Mouse (Mus musculus): ENCODE measurements at regions not wholly inside any gene's neighbourhood (a gene's known extent, or its start where the extent isn't known, plus 50 kb on each side); places are given as distances from the start of the nearest gene placed in this dataset.

GRCm38 (mm10) chrX:11655466-11655865 lies 327.8 kb downstream of the H2al1j start:
- DNase-seq (ENCODE audit: low spot score), result no peak

- DNase-seq (ENCODE audit: low spot score), result no peak
Measured at GRCm38 (mm10) chrX:11657606-11658254, 330.1 kb downstream of the H2al1j start.

GRCm38 (mm10) chrX:11663187-11663829 lies 335.7 kb downstream of the H2al1j start:
- no peak for DNase-seq (ENCODE audit: low spot score)

- peak; percentile 47 for DNase-seq (ENCODE audit: low spot score)
Measured at GRCm38 (mm10) chrX:11664330-11665061, 336.9 kb downstream of the H2al1j start.

- no peak for DNase-seq (ENCODE audit: low spot score)
Measured at GRCm38 (mm10) chrX:11665077-11665974, 337.7 kb downstream of the H2al1j start.

- DNase-seq (ENCODE audit: low spot score), result no peak
Measured at GRCm38 (mm10) chrX:11666517-11666916, 338.9 kb downstream of the H2al1j start.

GRCm38 (mm10) chrX:11671805-11672204 lies 344.2 kb downstream of the H2al1j start:
- DNase-seq (ENCODE audit: low spot score), result no peak

- DNase-seq (ENCODE audit: low spot score), result no peak
Measured at GRCm38 (mm10) chrX:11678086-11678485, 350.5 kb downstream of the H2al1j start.

GRCm38 (mm10) chrX:11681274-11681673 lies 353.7 kb downstream of the H2al1j start:
- DNase-seq (ENCODE audit: low spot score), result no peak

GRCm38 (mm10) chrX:11689989-11690405 lies 362.4 kb downstream of the H2al1j start:
- no peak for DNase-seq (ENCODE audit: low spot score)

- no peak for DNase-seq (ENCODE audit: low spot score)
Measured at GRCm38 (mm10) chrX:11690446-11690845, 362.8 kb downstream of the H2al1j start.

GRCm38 (mm10) chrX:11691019-11691418 lies 363.4 kb downstream of the H2al1j start:
- DNase-seq (ENCODE audit: low spot score), result no peak

- DNase-seq (ENCODE audit: low spot score), result no peak
Measured at GRCm38 (mm10) chrX:11696565-11696964, 368.9 kb downstream of the H2al1j start.

- no peak for DNase-seq (ENCODE audit: low spot score)
Measured at GRCm38 (mm10) chrX:11701095-11701494, 373.5 kb downstream of the H2al1j start.

- no peak for DNase-seq (ENCODE audit: low spot score)
Measured at GRCm38 (mm10) chrX:11705851-11706557, 378.4 kb downstream of the H2al1j start.

- no peak for DNase-seq (ENCODE audit: low spot score)
Measured at GRCm38 (mm10) chrX:11707330-11707729, 379.7 kb downstream of the H2al1j start.

GRCm38 (mm10) chrX:11708325-11708724 lies 380.7 kb downstream of the H2al1j start:
- DNase-seq (ENCODE audit: low spot score), result no peak

GRCm38 (mm10) chrX:11709326-11709725 lies 381.7 kb downstream of the H2al1j start:
- DNase-seq (ENCODE audit: low spot score), result no peak

- no peak for DNase-seq (ENCODE audit: low spot score)
Measured at GRCm38 (mm10) chrX:11713423-11713822, 385.8 kb downstream of the H2al1j start.

GRCm38 (mm10) chrX:11716773-11717172 lies 389.2 kb downstream of the H2al1j start:
- DNase-seq (ENCODE audit: low spot score), result no peak

GRCm38 (mm10) chrX:11718778-11719177 lies 391.2 kb downstream of the H2al1j start:
- no peak for DNase-seq (ENCODE audit: low spot score)

Measured in T-cell, adult 2 months (primary cell).